Mouse (Mus musculus) limb, embryonic 14.5 days (tissue): ENCODE data around the gene Serbp1. TPM values are rescaled to one million over a fixed set of nuclear protein-coding genes. Genes with fewer than 3 reads are reported as not detected.

ENCODE experiments used
- ATAC-seq: fragments of 200-750 bp; cut with Nextera tagmentation; 2 replicates; pipeline ENCODE4 v1.8.0; 2017; ENCODE audit warnings: low read depth, moderate number of reproducible peaks, moderate TSS enrichment; ENCODE audit not compliant: low FRiP score
- DNase-seq: peaks from one replicate; pipeline ENCODE4 v3.0.0-alpha.2; 2015; ENCODE audit warnings: low spot score
- H3K27ac ChIP-seq: fragments of 300-500 bp; sonication (generic); replicated peaks from 2 replicates; pipeline ENCODE4 v1.5.1; 2014; ENCODE audit warnings: low read depth, mild to moderate bottlenecking, low read length, moderate library complexity, mixed read lengths
- H3K27me3 ChIP-seq: fragments of 300-500 bp; sonication (generic); 2 replicates; pipeline ENCODE4 v1.6.1; 2014; ENCODE audit warnings: low read length, mixed read lengths; ENCODE audit not compliant: control insufficient read depth, insufficient read depth
- H3K36me3 ChIP-seq: fragments of 300-500 bp; sonication (generic); 2 replicates; pipeline ENCODE4 v1.6.1; 2014; ENCODE audit warnings: mild to moderate bottlenecking, low read length, moderate library complexity, mixed read lengths; ENCODE audit not compliant: control insufficient read depth, insufficient read depth
- H3K4me1 ChIP-seq: fragments of 300-500 bp; sonication (generic); 2 replicates; pipeline ENCODE4 v1.6.1; 2014; ENCODE audit warnings: antibody characterized with exemption, low read length, mixed read lengths; ENCODE audit not compliant: control insufficient read depth, insufficient read depth
- H3K4me2 ChIP-seq: fragments of 300-500 bp; sonication (generic); replicated peaks from 2 replicates; pipeline ENCODE4 v1.6.1; 2014; ENCODE audit warnings: low read depth, mild to moderate bottlenecking, low read length, moderate library complexity; ENCODE audit not compliant: severe bottlenecking
- H3K4me3 ChIP-seq: fragments of 300-500 bp; sonication (generic); replicated peaks from 2 replicates; pipeline ENCODE4 v1.5.1; 2014; ENCODE audit warnings: low read length
- H3K9ac ChIP-seq: fragments of 300-500 bp; sonication (generic); 2 replicates; pipeline ENCODE4 v1.6.1; 2014; ENCODE audit warnings: mild to moderate bottlenecking, low read depth, low read length, moderate library complexity; ENCODE audit not compliant: severe bottlenecking
- H3K9me3 ChIP-seq: fragments of 300-500 bp; sonication (generic); 2 replicates; pipeline ENCODE4 v1.6.1; 2016; ENCODE audit warnings: low read length; ENCODE audit not compliant: control insufficient read depth
- POLR2A ChIP-seq: fragments of 200-500 bp; IDR thresholded peaks from 2 replicates; pipeline ENCODE4 v1.8.0; 2012; ENCODE audit warnings: inconsistent platforms, mild to moderate bottlenecking, moderate library complexity, borderline replicate concordance; ENCODE audit not compliant: insufficient read depth, insufficient read length; ENCODE audit errors: extremely low read depth
- WGBS: fragments of 180-500 bp; shearing (Covaris S2); extraction: QIAGEN DNeasy Blood & Tissue Kit; methylation state at CpG from one replicate; pipeline ENCODE4 v1.1.7; 2014; 5-methylcytosine and 5-hydroxymethylcytosine counted together
- polyA plus RNA-seq, 2 experiments: library from polyadenylated mRNA; depleted of rRNA in 1 of 2; stranded (reverse) in 1 of 2; unstranded in 1 of 2; fragments of >200 nt; fragmentation: Nextera tagmentation in 1 of 2; extraction: Ambion mirVana in 1 of 2; gene quantifications; 2 replicates each; pipeline versions ENCODE4 v1.2.1 to v1.2.3; 2012 to 2014

The Serbp1 gene
- polyA plus RNA-seq, 2 experiments: 465 to 481 TPM

- no peak for TF ChIP-seq POLR2A
- Histone ChIP-seq H3K4me1 (peaks cover 8% of the 10 kb centered on the region), H3K27ac (no peak overlapping the region), H3K36me3 (no peaks in the 10 kb centered on the region), H3K4me2 (no peak overlapping the region), H3K9ac (no peak overlapping the region), H3K27me3 (no peaks in the 10 kb centered on the region), H3K9me3 (no peaks in the 10 kb centered on the region), H3K4me3 (no peak overlapping the region)
- ATAC-seq (no peak), DNase-seq (no peak)
These were observed 7.0 kb upstream of the Serbp1 start for GRCm38 (mm10) chr6:67230950-67231349.

GRCm38 (mm10) chr6:67235649-67236048 lies 2.3 kb upstream of the Serbp1 start:
- TF ChIP-seq POLR2A: no peak
- Histone ChIP-seq H3K27me3 (no peaks in the 10 kb centered on the region), H3K27ac (no peak overlapping the region), H3K9ac (no peak overlapping the region), H3K4me3 (no peak overlapping the region), H3K36me3 (no peaks in the 10 kb centered on the region), H3K4me2 (no peak overlapping the region), H3K9me3 (no peaks in the 10 kb centered on the region), H3K4me1 (no peaks in the 10 kb centered on the region)
- 63% methylated on average over 3 of the region's 3 CpGs for WGBS
- no peak for ATAC-seq
- DNase-seq: no peak

GRCm38 (mm10) chr6:67236491-67237234 lies 1.3 kb upstream of the Serbp1 start:
- Histone ChIP-seq H3K4me1 (no peaks in the 10 kb centered on the region), H3K36me3 (no peaks in the 10 kb centered on the region), H3K9me3 (no peaks in the 10 kb centered on the region), H3K27ac (no peak overlapping the region), H3K4me2 (no peak overlapping the region), H3K4me3 (no peak overlapping the region), H3K27me3 (no peaks in the 10 kb centered on the region), H3K9ac (no peak overlapping the region)
- no peak for ATAC-seq
- DNase-seq: no peak
- no peak for TF ChIP-seq POLR2A
- 81% methylated on average over 7 of the region's 7 CpGs for WGBS

- H3K27ac ChIP-seq: no peak overlapping the region
- H3K9me3 ChIP-seq: no peaks in the 10 kb centered on the region
- no peaks in the 10 kb centered on the region for H3K4me1 ChIP-seq
- ATAC-seq: no peak
- WGBS: 94% methylated on average over 3 of the region's 3 CpGs
- no peak for DNase-seq
- no peak for TF ChIP-seq POLR2A
- no peaks in the 10 kb centered on the region for H3K36me3 ChIP-seq
- no peak overlapping the region for H3K4me3 ChIP-seq
- no peaks in the 10 kb centered on the region for H3K27me3 ChIP-seq
- H3K4me2 ChIP-seq: no peak overlapping the region
- H3K9ac ChIP-seq: no peak overlapping the region
These were observed 3.3 kb downstream of the Serbp1 start for GRCm38 (mm10) chr6:67241263-67241662.

DNA sequence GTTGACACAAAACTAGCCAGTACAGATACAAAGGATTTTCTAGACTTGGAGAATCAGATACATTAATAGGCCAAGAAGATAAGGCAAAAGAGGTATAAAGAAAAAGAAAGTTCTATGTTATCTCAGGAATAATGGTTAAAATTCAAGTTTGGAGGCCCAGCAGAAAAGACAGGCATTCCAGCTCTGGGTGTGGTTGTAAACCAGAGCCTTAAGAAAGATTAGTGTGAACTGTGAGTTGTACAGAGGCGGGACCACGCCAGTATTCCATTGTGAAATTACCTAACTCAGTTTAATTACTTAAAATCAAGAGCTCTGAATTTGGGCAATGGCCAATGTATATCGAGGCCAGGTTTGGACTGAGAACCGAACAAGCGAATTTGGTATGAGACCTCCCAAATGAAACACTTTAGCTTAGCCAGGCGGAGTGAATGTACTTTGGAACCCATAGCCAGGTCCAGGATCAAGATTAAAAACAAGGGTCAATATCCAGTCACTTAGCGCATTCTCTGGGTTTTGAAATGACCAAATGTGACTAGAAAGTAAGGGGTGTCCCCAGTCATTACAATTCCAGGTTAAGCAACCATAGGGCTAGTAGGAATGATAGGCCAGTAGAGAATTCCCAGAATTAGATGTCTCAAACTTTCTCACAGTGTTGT lies 5.9 kb downstream of the Serbp1 start:
- no peaks in the 10 kb centered on the region for H3K9me3 ChIP-seq
- no peak overlapping the region for H3K27ac ChIP-seq
- no peak overlapping the region for H3K4me2 ChIP-seq
- H3K36me3 ChIP-seq: no peaks in the 10 kb centered on the region
- no peaks in the 10 kb centered on the region for H3K4me1 ChIP-seq
- no peak overlapping the region for H3K9ac ChIP-seq
- no peak overlapping the region for H3K4me3 ChIP-seq
- no peak for DNase-seq
- TF ChIP-seq POLR2A: no peak
- no peaks in the 10 kb centered on the region for H3K27me3 ChIP-seq
- no peak for ATAC-seq
- WGBS: 89% methylated on average over 7 of the region's 7 CpGs
